Mouse (Mus musculus) lung, adult 2 months (tissue): ENCODE measurements around the gene 2010111I01Rik. TPM values are rescaled to one million over a fixed set of nuclear protein-coding genes. Genes with fewer than 3 reads are reported as not detected.

Source experiments
- DNase-seq: peaks from one replicate; pipeline ENCODE4 v3.0.0; 2022
- H3K4me1 ChIP-seq: fragments of 200-500 bp; 2 replicates; pipeline ENCODE4 v1.6.1; 2011; ENCODE audit warnings: low read length; ENCODE audit not compliant: control insufficient read depth, insufficient read depth
- H3K4me3 ChIP-seq: fragments of 200-500 bp; replicated peaks from 2 replicates; pipeline ENCODE3; 2011; ENCODE audit warnings: low read depth, mild to moderate bottlenecking, control low read depth, low read length; ENCODE audit errors: extremely low read depth
- CTCF ChIP-seq: fragments of 200-500 bp; IDR thresholded peaks from 2 replicates; pipeline ENCODE4 v1.5.1; 2011; ENCODE audit warnings: mild to moderate bottlenecking, low read length, control low read depth; ENCODE audit not compliant: insufficient read depth
- POLR2A ChIP-seq: fragments of 200-500 bp; IDR thresholded peaks from 2 replicates; pipeline ENCODE4 v1.6.1; 2011; ENCODE audit warnings: low read depth, mild to moderate bottlenecking, control low read depth, low read length, borderline replicate concordance; ENCODE audit errors: extremely low read depth
- WGBS: fragments of 180-500 bp; shearing (Covaris S2); methylation state at CpG from one replicate; pipeline ENCODE4 v1.1.7; 2018; 5-methylcytosine and 5-hydroxymethylcytosine counted together
- polyA plus RNA-seq: library from polyadenylated mRNA; depleted of rRNA; stranded (reverse); fragments of >200 nt; gene quantifications from 2 replicates; pipeline ENCODE4 v1.2.3, GENCODE M21; 2012

The 2010111I01Rik gene
- polyA plus RNA-seq, 1 experiment = 143 TPM

GRCm38 (mm10) chr13:63087865-63088683 lies 123.4 kb downstream of the 2010111I01Rik start:
- no peak for DNase-seq
- 86% methylated on average over 7 of the region's 7 CpGs for WGBS
- Histone ChIP-seq H3K4me3 (no peak overlapping the region), H3K4me1 (peaks cover 9% of the 10 kb centered on the region)
- no peak for TF ChIP-seq POLR2A
- TF ChIP-seq CTCF = no peak

DNA sequence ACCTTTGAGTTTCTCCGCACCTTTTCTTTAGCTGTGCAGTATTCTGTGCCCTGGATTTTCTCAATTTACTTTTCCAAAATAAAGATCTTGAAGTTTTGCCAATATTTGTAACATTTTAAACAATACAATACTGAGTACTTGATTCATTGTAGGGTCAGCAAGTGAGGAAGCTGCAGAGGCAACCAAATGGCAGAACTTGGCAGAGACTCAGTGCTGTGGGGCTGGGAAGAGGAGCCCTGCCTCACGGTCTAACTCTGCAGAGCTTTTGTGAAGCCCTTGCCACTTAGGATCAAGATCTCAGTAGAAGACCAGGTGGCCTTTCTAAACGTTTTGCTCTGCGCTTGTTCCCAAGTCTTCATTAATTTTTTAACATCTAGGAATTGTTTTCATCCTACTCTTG lies 124.8 kb downstream of the 2010111I01Rik start:
- TF ChIP-seq POLR2A (no peak), CTCF (no peak)
- no peak for DNase-seq
- Histone ChIP-seq H3K4me1 (peaks cover 18% of the 10 kb centered on the region), H3K4me3 (no peak overlapping the region)
- 45% methylated on average over 4 of the region's 4 CpGs for WGBS

DNA sequence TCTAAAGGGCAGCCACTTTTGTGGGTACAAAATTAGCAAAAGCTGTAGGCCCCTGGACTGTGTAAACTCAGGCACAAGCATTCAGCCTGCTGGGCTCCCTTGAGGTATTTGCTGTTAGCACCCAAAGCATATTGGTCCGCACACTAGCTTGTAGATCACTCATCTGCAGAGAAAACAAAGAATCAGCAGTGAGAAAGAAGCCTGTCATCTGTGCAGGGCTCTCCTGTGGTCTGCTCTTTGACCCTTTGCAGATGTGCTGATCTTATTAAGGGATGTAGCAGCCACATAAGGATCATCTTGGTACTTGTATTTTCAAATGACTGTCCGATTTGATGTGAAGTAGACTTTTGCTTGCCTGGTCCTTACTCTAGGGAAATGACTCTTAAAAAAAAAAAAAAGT lies 126.6 kb downstream of the 2010111I01Rik start:
- no peak for TF ChIP-seq CTCF
- no peak for TF ChIP-seq POLR2A
- Histone ChIP-seq H3K4me3 (no peak overlapping the region), H3K4me1 (peaks cover 26% of the 10 kb centered on the region)
- DNase-seq = no peak
- 73% methylated on average over 2 of the region's 2 CpGs for WGBS

DNA sequence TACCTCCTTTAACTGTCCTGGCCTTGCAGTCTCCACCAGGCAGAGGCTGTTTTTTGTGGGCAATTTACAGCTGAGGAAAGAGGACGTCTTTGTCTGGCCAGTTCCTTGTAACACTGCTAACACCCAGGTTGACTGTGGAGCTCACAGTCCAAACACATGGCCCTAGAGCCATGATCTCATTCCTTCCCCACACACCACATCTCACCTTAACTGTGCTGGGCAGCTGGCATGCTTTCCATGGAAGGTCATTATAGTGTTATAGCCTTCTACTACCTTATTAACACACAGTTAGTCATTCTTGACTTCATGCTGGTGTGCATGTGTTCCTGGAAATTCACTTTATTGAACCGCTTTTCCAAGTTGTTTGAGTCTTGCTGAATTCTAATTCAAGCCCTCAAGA lies 127.6 kb downstream of the 2010111I01Rik start:
- no peak for TF ChIP-seq CTCF
- TF ChIP-seq POLR2A = no peak
- WGBS = 86% methylated on average over 2 of the region's 2 CpGs
- DNase-seq = no peak
- Histone ChIP-seq H3K4me1 (peaks cover 31% of the 10 kb centered on the region), H3K4me3 (no peak overlapping the region)

DNA sequence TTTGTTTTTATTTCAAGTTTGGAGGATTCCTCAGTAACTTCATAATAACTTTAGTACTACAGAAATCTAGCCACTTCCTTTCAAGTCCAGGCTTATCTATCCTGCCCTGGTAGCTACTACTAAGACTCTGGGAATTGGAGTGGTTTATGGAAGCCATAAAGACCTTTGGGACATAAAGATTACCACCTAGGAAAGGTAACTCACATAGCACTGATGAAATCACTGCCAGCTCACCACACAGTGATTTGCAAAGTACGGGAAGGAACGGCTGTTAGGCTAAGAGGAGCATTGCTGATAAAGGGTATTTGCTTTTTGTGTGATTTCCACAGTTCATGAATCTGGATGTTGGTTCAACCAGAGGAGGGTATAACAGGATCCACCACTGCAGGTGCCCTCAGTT lies 128.2 kb downstream of the 2010111I01Rik start:
- WGBS = 78% methylated on average over 2 of the region's 2 CpGs
- Histone ChIP-seq H3K4me1 (peaks cover 34% of the 10 kb centered on the region), H3K4me3 (no peak overlapping the region)
- no peak for TF ChIP-seq POLR2A
- no peak for DNase-seq

GRCm38 (mm10) chr13:63093636-63094035 lies 128.9 kb downstream of the 2010111I01Rik start:
- no peak for DNase-seq
- peaks cover 37% of the 10 kb centered on the region for H3K4me1 ChIP-seq
- H3K4me3 ChIP-seq = no peak overlapping the region
- no peak for TF ChIP-seq POLR2A
- TF ChIP-seq CTCF = no peak
- 88% methylated on average over 6 of the region's 6 CpGs for WGBS

GRCm38 (mm10) chr13:63094317-63095131 lies 129.8 kb downstream of the 2010111I01Rik start:
- no peak for DNase-seq
- Histone ChIP-seq H3K4me1 (peaks cover 32% of the 10 kb centered on the region), H3K4me3 (no peak overlapping the region)
- 19% methylated on average over 8 of the region's 8 CpGs for whole genome bisulfite sequencing
- TF ChIP-seq CTCF (no peak), POLR2A (no peak)

- H3K4me1 ChIP-seq = peaks cover 28% of the 10 kb centered on the region
- no peak overlapping the region for H3K4me3 ChIP-seq
- no peak for TF ChIP-seq CTCF
- no peak for TF ChIP-seq POLR2A
- DNase-seq = no peak
- 28% methylated on average over 3 of the region's 3 CpGs for WGBS
These were observed 132.1 kb downstream of the 2010111I01Rik start for GRCm38 (mm10) chr13:63096764-63097163.

- H3K4me1 ChIP-seq = peaks cover 28% of the 10 kb centered on the region
- TF ChIP-seq POLR2A (no peak), CTCF (no peak)
- H3K4me3 ChIP-seq = no peak overlapping the region
- DNase-seq = no peak
- 65% methylated on average over 8 of the region's 8 CpGs for WGBS
These were observed 132.8 kb downstream of the 2010111I01Rik start for GRCm38 (mm10) chr13:63097440-63097930.

- H3K4me3 ChIP-seq = no peak overlapping the region
- peaks cover 9% of the 10 kb centered on the region for H3K4me1 ChIP-seq
- DNase-seq = no peak
- no peak for TF ChIP-seq CTCF
- TF ChIP-seq POLR2A = no peak
- WGBS = 73% methylated on average over 12 of the region's 12 CpGs
These were observed 137.1 kb downstream of the 2010111I01Rik start for GRCm38 (mm10) chr13:63101761-63102160.
